Mouse (Mus musculus): ENCODE data around the gene Chd3. TPM values are rescaled to one million over a fixed set of nuclear protein-coding genes. Genes with fewer than 3 reads are reported as not detected.
A peak's percentile ranks its signal among the peaks of the same experiment; 100 is the strongest.

Chd3 gene
- polyA plus RNA-seq, 1 experiment: 199 TPM

- H3K4me3 ChIP-seq (ENCODE audit: insufficient read depth, low read length): peak within 1 kb of the TSS; percentile 2; the same call in 1 of the 2 replicates
- peak within 1 kb of the TSS; percentile 84 for H3K27ac ChIP-seq (ENCODE audit: insufficient read depth, low read length)
- H3K4me1 ChIP-seq (ENCODE audit: control insufficient read depth, insufficient read depth, low read length): peaks cover 12% of the 10 kb centered on the region
- TF ChIP-seq POLR2A (IDR thresholded peaks at IDR 0.05; ENCODE audit: low read depth, low read length) (peak; percentile 36; the same call in 1 of the 2 replicates), CTCF (IDR thresholded peaks at IDR 0.05; ENCODE audit: borderline replicate concordance, insufficient read depth, low read length) (no peak)
Observed at GRCm38 (mm10) chr11:69413221-69414181, 44.3 kb upstream of the Chd3 start, which contains the start of gene Kdm6b. Gene Kdm6b, minus strand, starts transcription at chr11:69413675.

GRCm38 (mm10) chr11:69412548-69412947 is 43.3 kb upstream of the Chd3 start:
- Histone ChIP-seq H3K4me3 (ENCODE audit: insufficient read depth, low read length) (no peak overlapping the region), H3K27ac (ENCODE audit: insufficient read depth, low read length) (peak overlapping the region; percentile 84), H3K4me1 (ENCODE audit: control insufficient read depth, insufficient read depth, low read length) (peaks cover 12% of the 10 kb centered on the region)
- no peak for TF ChIP-seq POLR2A (IDR thresholded peaks at IDR 0.05; ENCODE audit: low read depth, low read length)
- TF ChIP-seq CTCF (IDR thresholded peaks at IDR 0.05; ENCODE audit: borderline replicate concordance, insufficient read depth, low read length): no peak

- Histone ChIP-seq H3K4me3 (ENCODE audit: insufficient read depth, low read length) (peak overlapping the region; percentile 87), H3K27ac (ENCODE audit: insufficient read depth, low read length) (peak overlapping the region; percentile 97), H3K4me1 (ENCODE audit: control insufficient read depth, insufficient read depth, low read length) (peaks cover 12% of the 10 kb centered on the region)
- TF ChIP-seq CTCF (IDR thresholded peaks at IDR 0.05; ENCODE audit: borderline replicate concordance, insufficient read depth, low read length) (no peak), POLR2A (IDR thresholded peaks at IDR 0.05; ENCODE audit: low read depth, low read length) (peak; percentile 36)
Observed at GRCm38 (mm10) chr11:69411538-69412203, 42.5 kb upstream of the Chd3 start.

GRCm38 (mm10) chr11:69411073-69411535 is 41.9 kb upstream of the Chd3 start:
- peak overlapping the region; percentile 97 for H3K27ac ChIP-seq (ENCODE audit: insufficient read depth, low read length)
- peaks cover 12% of the 10 kb centered on the region for H3K4me1 ChIP-seq (ENCODE audit: control insufficient read depth, insufficient read depth, low read length)
- no peak for TF ChIP-seq CTCF (IDR thresholded peaks at IDR 0.05; ENCODE audit: borderline replicate concordance, insufficient read depth, low read length)
- no peak; the same call in 1 of the 2 replicates for TF ChIP-seq POLR2A (IDR thresholded peaks at IDR 0.05; ENCODE audit: low read depth, low read length)
- H3K4me3 ChIP-seq (ENCODE audit: insufficient read depth, low read length): peak overlapping the region; percentile 87

GRCm38 (mm10) chr11:69410310-69411072 is 41.3 kb upstream of the Chd3 start:
- no peak for TF ChIP-seq CTCF (IDR thresholded peaks at IDR 0.05; ENCODE audit: borderline replicate concordance, insufficient read depth, low read length)
- TF ChIP-seq POLR2A (IDR thresholded peaks at IDR 0.05; ENCODE audit: low read depth, low read length): peak; percentile 59
- Histone ChIP-seq H3K4me1 (ENCODE audit: control insufficient read depth, insufficient read depth, low read length) (peaks cover 12% of the 10 kb centered on the region), H3K4me3 (ENCODE audit: insufficient read depth, low read length) (peak overlapping the region; percentile 87), H3K27ac (ENCODE audit: insufficient read depth, low read length) (peak overlapping the region; percentile 97)

- H3K4me1 ChIP-seq (ENCODE audit: control insufficient read depth, insufficient read depth, low read length): peaks cover 12% of the 10 kb centered on the region
- peak overlapping the region; percentile 87 for H3K4me3 ChIP-seq (ENCODE audit: insufficient read depth, low read length)
- no peak for TF ChIP-seq POLR2A (IDR thresholded peaks at IDR 0.05; ENCODE audit: low read depth, low read length)
- TF ChIP-seq CTCF (IDR thresholded peaks at IDR 0.05; ENCODE audit: borderline replicate concordance, insufficient read depth, low read length): no peak
- peak overlapping the region; percentile 97 for H3K27ac ChIP-seq (ENCODE audit: insufficient read depth, low read length)
Observed at GRCm38 (mm10) chr11:69410045-69410309, 40.8 kb upstream of the Chd3 start.

GRCm38 (mm10) chr11:69409378-69410044 is 40.3 kb upstream of the Chd3 start:
- peaks cover 12% of the 10 kb centered on the region for H3K4me1 ChIP-seq (ENCODE audit: control insufficient read depth, insufficient read depth, low read length)
- TF ChIP-seq CTCF (IDR thresholded peaks at IDR 0.05; ENCODE audit: borderline replicate concordance, insufficient read depth, low read length): no peak
- peak; percentile 71 for TF ChIP-seq POLR2A (IDR thresholded peaks at IDR 0.05; ENCODE audit: low read depth, low read length)
- H3K4me3 ChIP-seq (ENCODE audit: insufficient read depth, low read length): peak overlapping the region; percentile 87
- H3K27ac ChIP-seq (ENCODE audit: insufficient read depth, low read length): peak overlapping the region; percentile 97

- peak overlapping the region; percentile 83 for H3K27ac ChIP-seq (ENCODE audit: insufficient read depth, low read length)
- H3K4me1 ChIP-seq (ENCODE audit: control insufficient read depth, insufficient read depth, low read length): peaks cover 12% of the 10 kb centered on the region
- TF ChIP-seq POLR2A (IDR thresholded peaks at IDR 0.05; ENCODE audit: low read depth, low read length) (no peak; the same call in 1 of the 2 replicates), CTCF (IDR thresholded peaks at IDR 0.05; ENCODE audit: borderline replicate concordance, insufficient read depth, low read length) (no peak)
- H3K4me3 ChIP-seq (ENCODE audit: insufficient read depth, low read length): peak overlapping the region; percentile 87
Observed at GRCm38 (mm10) chr11:69408541-69409377, 39.6 kb upstream of the Chd3 start.

All from embryonic fibroblast, embryonic 13.5 days (primary cell).